Mouse (Mus musculus): Measurements from ENCODE around the gene Cadps2. TPM values are rescaled to one million over a fixed set of nuclear protein-coding genes. Genes with fewer than 3 reads are reported as not detected.

Cadps2 gene
- polyA plus RNA-seq, 1 experiment from 2014 or later: 3.4 TPM

- 81% methylated on average over 1 of the region's 1 CpGs for WGBS
- Histone ChIP-seq H3K9me3 (replicated peaks; ENCODE audit: control insufficient read depth, low read length) (no peaks in the 10 kb centered on the region), H3K27ac (ENCODE audit: low read length) (no peak overlapping the region), H3K4me3 (replicated peaks; ENCODE audit: low read length) (no peak overlapping the region), H3K36me3 (ENCODE audit: control insufficient read depth, insufficient read depth, low read length) (no peaks in the 10 kb centered on the region), H3K9ac (ENCODE audit: low read length) (no peak overlapping the region), H3K4me1 (ENCODE audit: control insufficient read depth, insufficient read depth, low read length) (no peaks in the 10 kb centered on the region), H3K27me3 (ENCODE audit: control insufficient read depth, insufficient read depth, low read length) (no peaks in the 10 kb centered on the region), H3K4me2 (ENCODE audit: low read depth, low read length) (no peak overlapping the region)
- no peak for ATAC-seq (ENCODE audit: insufficient read depth, low FRiP score)
Observed at GRCm38 (mm10) chr6:23810087-23810486, 29.1 kb downstream of the Cadps2 start.

- Histone ChIP-seq H3K9ac (ENCODE audit: low read length) (no peak overlapping the region), H3K36me3 (ENCODE audit: control insufficient read depth, insufficient read depth, low read length) (no peaks in the 10 kb centered on the region), H3K4me2 (ENCODE audit: low read depth, low read length) (no peak overlapping the region), H3K4me3 (replicated peaks; ENCODE audit: low read length) (no peak overlapping the region), H3K27me3 (ENCODE audit: control insufficient read depth, insufficient read depth, low read length) (no peaks in the 10 kb centered on the region), H3K27ac (ENCODE audit: low read length) (no peak overlapping the region), H3K9me3 (replicated peaks; ENCODE audit: control insufficient read depth, low read length) (no peaks in the 10 kb centered on the region), H3K4me1 (ENCODE audit: control insufficient read depth, insufficient read depth, low read length) (no peaks in the 10 kb centered on the region)
- no peak for ATAC-seq (ENCODE audit: insufficient read depth, low FRiP score)
- 84% methylated on average over 6 of the region's 6 CpGs for WGBS
Observed at GRCm38 (mm10) chr6:23809344-23809743, 29.9 kb downstream of the Cadps2 start.

- 91% methylated on average over 7 of the region's 7 CpGs for WGBS
- ATAC-seq (ENCODE audit: insufficient read depth, low FRiP score): no peak
- Histone ChIP-seq H3K9ac (ENCODE audit: low read length) (no peak overlapping the region), H3K27ac (ENCODE audit: low read length) (no peak overlapping the region), H3K4me3 (replicated peaks; ENCODE audit: low read length) (no peak overlapping the region), H3K9me3 (replicated peaks; ENCODE audit: control insufficient read depth, low read length) (no peaks in the 10 kb centered on the region), H3K36me3 (ENCODE audit: control insufficient read depth, insufficient read depth, low read length) (no peaks in the 10 kb centered on the region), H3K27me3 (ENCODE audit: control insufficient read depth, insufficient read depth, low read length) (no peaks in the 10 kb centered on the region), H3K4me2 (ENCODE audit: low read depth, low read length) (no peak overlapping the region), H3K4me1 (ENCODE audit: control insufficient read depth, insufficient read depth, low read length) (no peaks in the 10 kb centered on the region)
Observed at GRCm38 (mm10) chr6:23805333-23805732, 33.9 kb downstream of the Cadps2 start.

- H3K4me2 ChIP-seq (ENCODE audit: low read depth, low read length): no peak overlapping the region
- no peaks in the 10 kb centered on the region for H3K9me3 ChIP-seq (replicated peaks; ENCODE audit: control insufficient read depth, low read length)
- H3K4me3 ChIP-seq (replicated peaks; ENCODE audit: low read length): no peak overlapping the region
- no peak for ATAC-seq (ENCODE audit: insufficient read depth, low FRiP score)
- WGBS: 77% methylated on average over 3 of the region's 3 CpGs
- no peak overlapping the region for H3K27ac ChIP-seq (ENCODE audit: low read length)
- H3K9ac ChIP-seq (ENCODE audit: low read length): no peak overlapping the region
- no peaks in the 10 kb centered on the region for H3K36me3 ChIP-seq (ENCODE audit: control insufficient read depth, insufficient read depth, low read length)
- H3K4me1 ChIP-seq (ENCODE audit: control insufficient read depth, insufficient read depth, low read length): no peaks in the 10 kb centered on the region
- no peaks in the 10 kb centered on the region for H3K27me3 ChIP-seq (ENCODE audit: control insufficient read depth, insufficient read depth, low read length)
Observed at GRCm38 (mm10) chr6:23791822-23792221, 47.4 kb downstream of the Cadps2 start.

- no peak overlapping the region for H3K4me2 ChIP-seq (ENCODE audit: low read depth, low read length)
- H3K9ac ChIP-seq (ENCODE audit: low read length): no peak overlapping the region
- H3K36me3 ChIP-seq (ENCODE audit: control insufficient read depth, insufficient read depth, low read length): no peaks in the 10 kb centered on the region
- no peaks in the 10 kb centered on the region for H3K9me3 ChIP-seq (replicated peaks; ENCODE audit: control insufficient read depth, low read length)
- no peaks in the 10 kb centered on the region for H3K27me3 ChIP-seq (ENCODE audit: control insufficient read depth, insufficient read depth, low read length)
- no peak overlapping the region for H3K4me3 ChIP-seq (replicated peaks; ENCODE audit: low read length)
- H3K27ac ChIP-seq (ENCODE audit: low read length): no peak overlapping the region
- WGBS: 21% methylated on average over 1 of the region's 1 CpGs
- H3K4me1 ChIP-seq (ENCODE audit: control insufficient read depth, insufficient read depth, low read length): no peaks in the 10 kb centered on the region
- ATAC-seq (ENCODE audit: insufficient read depth, low FRiP score): peak; percentile 69; the same call in 1 of the 2 replicates
Observed at GRCm38 (mm10) chr6:23777641-23778040, 61.6 kb downstream of the Cadps2 start.

GRCm38 (mm10) chr6:23762204-23762603 is 77.0 kb downstream of the Cadps2 start:
- ATAC-seq (ENCODE audit: insufficient read depth, low FRiP score): no peak
- 43% methylated on average over 3 of the region's 3 CpGs for WGBS
- H3K4me3 ChIP-seq (replicated peaks; ENCODE audit: low read length): no peak overlapping the region

GRCm38 (mm10) chr6:23758249-23758648 is 81.0 kb downstream of the Cadps2 start:
- H3K27me3 ChIP-seq (ENCODE audit: control insufficient read depth, insufficient read depth, low read length): no peaks in the 10 kb centered on the region
- H3K27ac ChIP-seq (ENCODE audit: low read length): no peak overlapping the region
- H3K4me1 ChIP-seq (ENCODE audit: control insufficient read depth, insufficient read depth, low read length): no peaks in the 10 kb centered on the region
- 78% methylated on average over 2 of the region's 2 CpGs for WGBS
- no peak overlapping the region for H3K9ac ChIP-seq (ENCODE audit: low read length)
- no peaks in the 10 kb centered on the region for H3K36me3 ChIP-seq (ENCODE audit: control insufficient read depth, insufficient read depth, low read length)
- no peaks in the 10 kb centered on the region for H3K9me3 ChIP-seq (replicated peaks; ENCODE audit: control insufficient read depth, low read length)
- no peak for ATAC-seq (ENCODE audit: insufficient read depth, low FRiP score)
- no peak overlapping the region for H3K4me3 ChIP-seq (replicated peaks; ENCODE audit: low read length)
- no peak overlapping the region for H3K4me2 ChIP-seq (ENCODE audit: low read depth, low read length)

More at GRCm38 (mm10) chr6:23762204-23762603, 77.0 kb downstream of the Cadps2 start:
- H3K4me2 ChIP-seq (ENCODE audit: low read depth, low read length): no peak overlapping the region
- H3K4me1 ChIP-seq (ENCODE audit: control insufficient read depth, insufficient read depth, low read length): no peaks in the 10 kb centered on the region
- no peak overlapping the region for H3K27ac ChIP-seq (ENCODE audit: low read length)
- H3K9me3 ChIP-seq (replicated peaks; ENCODE audit: control insufficient read depth, low read length): no peaks in the 10 kb centered on the region
- H3K27me3 ChIP-seq (ENCODE audit: control insufficient read depth, insufficient read depth, low read length): no peaks in the 10 kb centered on the region
- H3K36me3 ChIP-seq (ENCODE audit: control insufficient read depth, insufficient read depth, low read length): no peaks in the 10 kb centered on the region
- H3K9ac ChIP-seq (ENCODE audit: low read length): no peak overlapping the region

GRCm38 (mm10) chr6:23748823-23749222 is 90.4 kb downstream of the Cadps2 start:
- no peaks in the 10 kb centered on the region for H3K9me3 ChIP-seq (replicated peaks; ENCODE audit: control insufficient read depth, low read length)
- no peak overlapping the region for H3K4me2 ChIP-seq (ENCODE audit: low read depth, low read length)
- no peak overlapping the region for H3K27ac ChIP-seq (ENCODE audit: low read length)
- H3K4me3 ChIP-seq (replicated peaks; ENCODE audit: low read length): no peak overlapping the region
- 77% methylated on average over 5 of the region's 5 CpGs for WGBS
- H3K27me3 ChIP-seq (ENCODE audit: control insufficient read depth, insufficient read depth, low read length): no peaks in the 10 kb centered on the region
- no peaks in the 10 kb centered on the region for H3K4me1 ChIP-seq (ENCODE audit: control insufficient read depth, insufficient read depth, low read length)
- no peak for ATAC-seq (ENCODE audit: insufficient read depth, low FRiP score)
- H3K9ac ChIP-seq (ENCODE audit: low read length): no peak overlapping the region
- H3K36me3 ChIP-seq (ENCODE audit: control insufficient read depth, insufficient read depth, low read length): no peaks in the 10 kb centered on the region

- WGBS: 77% methylated on average over 5 of the region's 5 CpGs
- H3K4me1 ChIP-seq (ENCODE audit: control insufficient read depth, insufficient read depth, low read length): no peaks in the 10 kb centered on the region
- no peak overlapping the region for H3K27ac ChIP-seq (ENCODE audit: low read length)
- H3K36me3 ChIP-seq (ENCODE audit: control insufficient read depth, insufficient read depth, low read length): no peaks in the 10 kb centered on the region
- no peak overlapping the region for H3K4me3 ChIP-seq (replicated peaks; ENCODE audit: low read length)
- H3K4me2 ChIP-seq (ENCODE audit: low read depth, low read length): no peak overlapping the region
- no peaks in the 10 kb centered on the region for H3K27me3 ChIP-seq (ENCODE audit: control insufficient read depth, insufficient read depth, low read length)
- no peaks in the 10 kb centered on the region for H3K9me3 ChIP-seq (replicated peaks; ENCODE audit: control insufficient read depth, low read length)
- no peak overlapping the region for H3K9ac ChIP-seq (ENCODE audit: low read length)
- ATAC-seq (ENCODE audit: insufficient read depth, low FRiP score): no peak
Observed at GRCm38 (mm10) chr6:23740010-23740409, 99.2 kb downstream of the Cadps2 start.

- WGBS: 38% methylated on average over 3 of the region's 3 CpGs
- Histone ChIP-seq H3K27me3 (ENCODE audit: control insufficient read depth, insufficient read depth, low read length) (no peaks in the 10 kb centered on the region), H3K4me3 (replicated peaks; ENCODE audit: low read length) (no peak overlapping the region), H3K9ac (ENCODE audit: low read length) (no peak overlapping the region), H3K36me3 (ENCODE audit: control insufficient read depth, insufficient read depth, low read length) (no peaks in the 10 kb centered on the region), H3K4me2 (ENCODE audit: low read depth, low read length) (no peak overlapping the region), H3K4me1 (ENCODE audit: control insufficient read depth, insufficient read depth, low read length) (no peaks in the 10 kb centered on the region), H3K9me3 (replicated peaks; ENCODE audit: control insufficient read depth, low read length) (no peaks in the 10 kb centered on the region), H3K27ac (ENCODE audit: low read length) (no peak overlapping the region)
- ATAC-seq (ENCODE audit: insufficient read depth, low FRiP score): no peak
Observed at GRCm38 (mm10) chr6:23732750-23733149, 106.5 kb downstream of the Cadps2 start.

Data from stomach, embryonic 16.5 days (tissue).